Mouse (Mus musculus) B cell, adult 62 days (primary cell): ENCODE results near the gene Tmem233. TPM values are rescaled to one million over a fixed set of nuclear protein-coding genes. Genes with fewer than 3 reads are reported as not detected.

Experiments used
- total RNA-seq: library from RNA; stranded (reverse); gene quantifications from 4 replicates; pipeline ENCODE4 v1.2.4, GENCODE M21; 2023

The Tmem233 gene
- total RNA-seq: not detected in 4 replicates

DNA sequence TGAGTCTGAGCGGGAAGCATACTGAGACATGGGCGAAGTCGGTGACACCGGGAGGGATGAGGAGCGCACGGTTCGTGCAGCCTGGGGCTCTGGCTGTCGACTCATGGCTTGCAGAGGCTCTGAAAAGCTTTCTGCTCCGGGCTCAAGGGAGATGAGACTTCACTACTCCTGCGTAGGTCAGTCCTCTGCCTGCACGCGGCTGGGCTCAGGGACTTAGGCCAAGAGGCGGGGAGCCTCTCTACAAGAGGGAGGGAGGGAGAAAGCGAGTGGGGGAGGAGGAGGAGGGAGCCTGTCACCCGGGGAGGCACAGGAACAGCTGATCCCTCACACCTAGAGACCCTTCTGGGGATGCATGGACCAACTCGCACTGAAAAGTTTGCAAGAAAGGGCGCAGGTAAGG is at the start of gene Tmem233:
Gene Tmem233, minus strand, starts transcription at position 164 of the 400 bp plus-strand sequence.

DNA sequence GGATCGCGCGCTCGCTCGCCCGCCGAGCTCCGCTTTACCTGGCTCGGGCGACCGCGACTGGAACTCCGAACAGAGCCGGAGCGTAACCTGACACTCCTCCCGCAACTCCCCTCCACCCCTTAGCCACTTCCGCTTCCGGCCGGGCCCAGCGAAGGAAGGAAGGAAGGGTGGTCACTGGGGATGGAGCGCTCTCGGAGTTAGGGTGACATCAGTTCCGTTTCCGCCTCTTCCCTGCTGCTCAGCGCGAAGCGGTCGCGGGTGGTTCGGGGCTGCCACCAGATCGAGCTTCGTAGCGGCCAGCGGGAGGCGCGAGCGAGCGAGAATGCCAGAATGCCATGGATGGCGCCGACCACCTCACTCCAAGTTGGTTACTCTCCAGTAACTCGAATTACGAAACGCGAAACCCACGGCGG is 58.7 kb downstream of the Tmem233 start, which contains the start of gene Prkab1:
Gene Prkab1, minus strand, starts transcription at position 182 of the 413 bp plus-strand sequence.

Other genes with a start within 250 kb of the Tmem233 start
- 3.4 to 6.4 TPM (median 4.5 TPM) in 4 replicates for gene Cit, start 238.0 kb downstream of the Tmem233 start, total RNA-seq
- 64.6 to 85.8 TPM (median 74.0 TPM) in 4 replicates for gene Prkab1, start 58.7 kb downstream of the Tmem233 start, total RNA-seq
- gene Ccdc60, start 205.7 kb upstream of the Tmem233 start, total RNA-seq: not detected in 4 replicates